Mouse (Mus musculus): ENCODE data around the gene Tubd1. TPM values are rescaled to one million over a fixed set of nuclear protein-coding genes. Genes with fewer than 3 reads are reported as not detected.
A peak's percentile ranks its signal among the peaks of the same experiment; 100 is the strongest.

The Tubd1 gene
- polyA plus RNA-seq, 1 experiment from 2014 or later = 7.3 TPM

- ATAC-seq (no peak), DNase-seq (ENCODE audit: low spot score) (no peak)
- 83% methylated on average over 5 of the region's 5 CpGs for WGBS
- Histone ChIP-seq H3K4me1 (ENCODE audit: insufficient read depth, low read depth, low read length) (no peaks in the 10 kb centered on the region), H3K9me3 (ENCODE audit: low read length) (no peaks in the 10 kb centered on the region), H3K27ac (ENCODE audit: low read length) (peak overlapping the region; percentile 71), H3K27me3 (replicated peaks; ENCODE audit: insufficient read depth, low read length) (no peaks in the 10 kb centered on the region), H3K4me2 (replicated peaks; ENCODE audit: low read depth, low read length) (no peak overlapping the region), H3K4me3 (ENCODE audit: low read depth, low read length) (no peak overlapping the region), H3K9ac (replicated peaks; ENCODE audit: low read depth) (no peak overlapping the region), H3K36me3 (ENCODE audit: insufficient read depth, low read length) (no peaks in the 10 kb centered on the region)
- TF ChIP-seq EP300 (IDR thresholded peaks at IDR 0.05) (no peak), CTCF (IDR thresholded peaks at IDR 0.05) (no peak)
These were observed 69.8 kb downstream of the Tubd1 start for GRCm38 (mm10) chr11:86614607-86615006.

MicroRNAs within 50 kb of the gene (microRNA counts, 519-probe panel; counts per million panel counts)
- microRNA mmu-miR-21 = 6,712 counts per million, percentile 89 among the panel's probes with 10 or more counts

Small RNA genes within 50 kb of the gene (microRNA-seq; reads per million reads assigned to microRNA genes)
- gene Mir21a = 32,722 reads per million, percentile 98 among the genes with 10 or more reads in this experiment

Other genes starting within 250 kb of the Tubd1 start
- gene Med13, start 187.4 kb upstream of the Tubd1 start, polyA plus RNA-seq (2015; fragmentation: Nextera tagmentation; extraction: Ambion mirVana) = 5.8 and 7.9 TPM in 2 replicates
- gene Rnft1, start 60.3 kb upstream of the Tubd1 start, polyA plus RNA-seq (2015; fragmentation: Nextera tagmentation; extraction: Ambion mirVana) = 40.0 and 44.6 TPM in 2 replicates
- 35.5 and 35.6 TPM in 2 replicates for gene Rps6kb1, start 186 bp upstream of the Tubd1 start, polyA plus RNA-seq (2015; fragmentation: Nextera tagmentation; extraction: Ambion mirVana)
- gene Vmp1, start 138.8 kb downstream of the Tubd1 start, polyA plus RNA-seq (2015; fragmentation: Nextera tagmentation; extraction: Ambion mirVana) = 181 and 202 TPM in 2 replicates
- gene Ptrh2, start 139.0 kb downstream of the Tubd1 start, polyA plus RNA-seq (2015; fragmentation: Nextera tagmentation; extraction: Ambion mirVana) = 11.7 and 12.2 TPM in 2 replicates
- 63.7 and 67.7 TPM in 2 replicates for gene Cltc, start 212.6 kb downstream of the Tubd1 start, polyA plus RNA-seq (2015; fragmentation: Nextera tagmentation; extraction: Ambion mirVana)

All from lung, postnatal 0 days (tissue).